Mouse (Mus musculus) thymus, postnatal 14 days (tissue): ENCODE data around the gene Arpc2.
A peak's percentile ranks its signal among the peaks of the same experiment; 100 is the strongest.

ENCODE experiments used
- DNase-seq: peaks from one replicate; pipeline ENCODE4 v3.0.0; 2021

Arpc2 gene

DNA sequence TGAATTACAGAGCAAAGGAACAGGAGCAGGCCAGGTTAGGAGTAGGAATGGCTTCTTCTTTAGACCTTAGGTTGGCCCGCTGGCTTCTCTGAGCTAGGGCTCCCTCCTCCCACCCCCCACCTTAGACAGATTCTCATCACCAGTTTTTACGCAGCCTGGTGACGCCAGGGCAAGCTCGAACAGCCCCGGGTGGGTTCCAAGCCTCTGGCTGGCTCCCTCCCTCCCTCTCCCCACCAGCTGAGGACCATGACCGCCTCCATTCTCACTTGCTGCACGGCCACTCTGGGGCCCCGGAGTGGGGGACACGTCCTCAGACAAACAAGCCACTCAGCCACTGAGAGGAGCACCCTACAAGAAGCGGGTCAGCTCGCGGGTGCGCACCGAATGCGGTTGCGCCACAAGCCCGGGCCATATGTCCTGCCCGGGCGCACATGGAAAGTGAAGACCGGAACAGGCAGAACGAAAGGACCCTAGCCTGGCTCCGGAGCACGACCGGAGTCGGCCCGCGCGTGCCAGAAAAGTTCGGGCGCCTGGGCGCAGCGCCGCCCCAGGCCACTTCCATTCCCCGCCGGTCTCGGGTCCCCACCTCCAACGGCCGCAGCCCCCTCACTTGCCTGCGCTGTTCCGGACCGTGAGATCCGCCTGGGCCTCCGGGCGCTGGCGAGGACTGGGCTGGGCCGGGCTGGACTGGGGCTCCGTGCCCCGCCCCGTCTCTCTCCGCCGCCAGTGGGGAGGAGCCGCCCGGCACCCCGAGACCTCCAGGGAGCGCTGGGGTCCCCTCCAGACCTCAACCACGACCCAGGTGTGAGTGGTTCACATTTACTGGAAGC lies 67.8 kb downstream of the Arpc2 start:
- DNase-seq = peak; percentile 52

DNA sequence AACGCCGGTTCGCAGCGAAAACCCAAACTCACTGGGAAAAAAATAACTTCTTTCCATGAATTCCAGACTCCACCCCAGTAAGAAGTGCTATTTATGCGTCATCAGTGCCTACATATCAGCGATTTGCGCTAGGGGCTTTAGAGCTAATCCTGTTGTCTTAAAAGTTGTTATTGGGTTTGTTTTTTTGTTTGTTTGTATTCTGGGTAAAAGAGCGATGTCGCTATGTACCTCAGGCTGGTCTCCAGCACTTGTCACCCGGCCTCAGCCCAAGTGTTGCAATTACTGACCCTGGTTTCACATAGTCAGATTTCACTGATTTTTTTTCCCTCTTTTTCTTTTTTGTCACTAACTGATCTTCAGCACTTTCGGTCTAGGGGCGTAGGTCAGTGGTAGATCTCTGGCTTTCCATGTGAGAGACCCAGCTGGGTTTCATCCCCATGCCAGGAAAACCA lies 68.5 kb downstream of the Arpc2 start:
- DNase-seq = no peak

DNA sequence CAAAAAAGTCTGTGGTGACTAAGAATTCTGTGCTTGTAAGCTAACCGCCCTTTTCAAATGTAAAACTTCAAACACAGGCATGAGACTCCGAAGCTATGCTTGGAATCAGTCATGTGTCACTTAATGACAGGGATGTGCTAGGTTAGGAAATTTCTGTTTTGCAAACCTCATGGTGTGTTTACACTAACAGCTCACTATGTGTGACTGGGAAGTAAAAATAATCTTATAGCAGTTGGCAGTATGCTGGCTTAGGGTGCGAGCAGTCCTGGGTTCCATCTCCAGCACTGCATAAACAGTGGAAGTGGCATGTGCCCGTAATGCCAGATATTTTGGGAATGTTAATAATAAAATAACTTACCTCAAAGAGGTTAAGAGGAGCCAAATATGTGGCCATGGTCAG lies 69.1 kb downstream of the Arpc2 start:
- no peak for DNase-seq

DNA sequence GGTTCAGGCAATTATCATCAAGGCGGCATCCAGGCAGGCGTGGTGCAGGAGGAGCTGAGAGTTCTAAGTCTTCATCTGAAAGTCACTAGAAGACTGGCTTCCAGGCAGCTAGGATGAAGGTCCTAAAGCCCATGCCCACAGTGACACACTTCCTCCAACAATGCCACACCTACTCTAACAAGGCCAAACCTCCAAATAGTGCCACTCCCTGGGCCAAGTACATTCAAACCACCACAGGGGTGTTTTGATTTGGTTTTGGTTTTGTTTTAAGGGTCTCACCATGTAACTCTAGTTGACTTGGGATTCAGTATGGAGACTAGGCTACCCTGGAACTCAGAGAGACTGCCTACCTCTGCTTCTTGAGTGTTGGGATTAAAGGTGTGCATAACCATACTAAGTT lies 69.6 kb downstream of the Arpc2 start, which contains the start of gene Tmbim1:
Tmbim1 (minus strand) TSS at position 101 of the 400 bp plus-strand sequence.
- no peak for DNase-seq

DNA sequence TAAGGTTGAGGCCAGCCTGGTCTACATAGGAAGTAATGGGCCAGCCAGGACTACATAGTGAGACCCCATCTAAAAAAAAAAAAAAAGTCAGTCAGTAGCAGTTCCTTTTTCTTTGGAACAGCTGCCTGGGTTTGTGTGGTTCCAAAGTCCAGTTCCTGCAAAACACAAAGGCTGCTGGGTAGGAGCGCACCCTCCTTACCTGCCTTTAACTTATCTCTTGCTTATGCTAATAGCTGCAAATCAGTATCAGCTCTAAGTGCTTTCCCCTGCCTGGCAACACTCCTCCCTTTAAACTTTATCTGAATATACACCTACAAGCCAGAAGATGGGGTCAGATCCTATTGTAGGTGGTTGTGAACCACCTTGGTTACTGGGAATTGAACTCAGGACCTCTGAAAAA lies 71.3 kb downstream of the Arpc2 start:
- DNase-seq = no peak

DNA sequence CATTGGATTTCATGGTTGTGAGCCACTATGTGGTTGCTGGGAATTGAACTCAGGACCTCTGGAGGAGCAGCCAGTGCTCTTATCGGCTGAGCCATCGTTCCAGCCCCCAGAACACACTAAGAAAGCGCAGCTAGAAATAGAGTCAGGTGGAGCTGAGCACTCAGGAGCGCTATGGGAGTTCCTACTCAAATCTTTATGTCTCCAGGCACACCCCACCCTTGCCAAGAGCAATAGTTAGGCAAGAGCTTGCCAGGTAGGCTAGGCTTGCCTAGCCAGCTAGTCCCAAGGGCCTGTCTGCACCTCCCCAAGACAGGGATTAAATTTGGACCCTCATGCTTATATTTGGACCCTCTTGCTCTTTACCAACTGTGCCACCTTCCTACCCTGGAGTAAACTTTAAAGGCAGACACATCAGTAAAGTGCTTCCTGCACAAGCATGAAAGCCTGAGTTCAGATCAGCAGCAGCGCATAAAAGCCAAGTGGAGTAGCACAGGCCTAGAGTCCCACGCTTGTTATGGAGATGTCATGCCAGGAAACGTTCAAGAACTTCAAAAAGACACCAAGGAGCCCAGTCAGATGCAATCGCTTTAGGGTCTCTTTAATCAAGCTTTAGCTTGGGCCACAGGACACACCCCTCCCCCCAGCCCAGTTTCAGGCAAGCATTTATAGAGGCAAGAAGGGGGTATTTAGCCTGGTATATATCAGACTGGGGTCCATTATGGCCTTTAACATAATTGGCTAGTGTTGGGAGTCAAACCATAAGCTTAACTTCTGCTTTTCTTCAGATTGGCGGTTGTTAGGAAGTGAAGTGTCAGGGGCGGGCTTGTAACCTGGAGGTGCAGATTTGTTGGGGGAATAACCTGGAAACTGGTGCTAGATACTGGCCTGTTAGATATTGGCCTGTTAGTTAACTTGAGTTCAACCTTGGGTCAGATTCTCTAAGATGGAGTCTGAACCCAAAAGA lies 72.4 kb downstream of the Arpc2 start:
- DNase-seq = no peak

DNA sequence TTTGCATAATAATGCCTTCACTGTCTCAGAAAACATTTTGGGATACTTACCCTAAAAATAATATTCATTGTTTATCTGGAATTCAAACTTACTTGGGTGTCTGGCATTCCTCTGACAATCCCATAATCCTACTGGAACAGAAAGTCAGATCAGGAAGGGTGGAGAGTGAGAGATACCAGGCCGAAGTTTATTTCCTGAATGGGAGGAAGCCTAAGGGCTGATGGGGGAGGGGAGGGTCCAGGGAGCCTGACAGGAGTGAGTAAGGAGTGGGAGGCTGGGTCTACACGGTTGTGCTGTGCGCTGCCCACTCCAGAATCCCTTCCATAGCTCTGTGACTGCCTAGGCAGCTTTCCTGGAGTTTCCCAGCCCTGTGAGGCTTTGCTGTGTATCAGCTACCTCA lies 73.9 kb downstream of the Arpc2 start:
- no peak for DNase-seq

DNA sequence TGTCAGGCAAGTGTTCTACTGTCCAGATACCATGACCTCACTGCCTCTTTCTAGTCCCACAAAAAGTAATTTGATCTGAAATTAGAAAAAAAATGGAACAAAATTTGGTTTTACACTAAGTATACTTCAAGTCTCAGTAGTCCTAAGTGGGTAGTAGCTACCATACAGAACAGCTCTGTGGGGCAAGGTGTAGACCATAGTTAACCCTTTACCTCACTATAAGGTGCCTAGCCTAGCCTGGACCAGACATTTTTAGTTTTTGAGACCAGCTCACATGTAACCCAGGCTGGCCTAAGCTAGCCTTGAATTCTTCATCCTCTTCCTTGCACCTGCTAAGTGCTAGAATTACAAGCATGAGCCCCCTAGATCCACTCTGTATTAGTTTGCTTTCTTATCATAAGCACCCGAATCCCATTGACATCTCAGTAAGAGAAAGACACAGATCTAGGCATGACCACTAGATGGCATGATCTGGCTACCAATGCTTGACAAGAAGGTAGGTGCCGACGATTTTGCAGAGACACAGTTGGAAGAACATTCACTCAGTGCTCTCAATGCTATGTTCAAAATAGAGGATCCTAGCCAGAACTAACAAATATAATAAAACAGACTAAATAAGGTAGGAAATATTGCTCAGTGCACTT lies 77.3 kb downstream of the Arpc2 start:
- DNase-seq = peak; percentile 78

DNA sequence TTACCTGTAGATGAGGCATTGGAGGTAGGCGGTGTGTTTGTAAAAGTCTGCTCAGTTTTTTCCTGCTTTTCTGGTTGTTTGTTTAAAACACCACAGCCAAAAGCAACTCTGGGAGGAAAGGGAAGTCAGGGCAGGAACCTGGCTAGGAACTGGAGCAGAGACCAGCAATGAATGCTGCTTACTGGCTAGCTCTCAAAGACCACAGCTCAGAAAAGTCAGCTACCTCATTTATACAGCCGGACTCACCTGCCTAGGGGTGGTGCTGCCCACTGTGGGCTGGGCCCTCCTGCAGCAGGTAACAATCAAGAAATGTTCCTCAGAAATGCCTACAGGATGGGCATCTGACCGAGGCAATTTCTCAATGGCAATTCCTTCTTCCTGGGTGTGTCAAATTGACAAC lies 78.9 kb downstream of the Arpc2 start:
- no peak for DNase-seq

DNA sequence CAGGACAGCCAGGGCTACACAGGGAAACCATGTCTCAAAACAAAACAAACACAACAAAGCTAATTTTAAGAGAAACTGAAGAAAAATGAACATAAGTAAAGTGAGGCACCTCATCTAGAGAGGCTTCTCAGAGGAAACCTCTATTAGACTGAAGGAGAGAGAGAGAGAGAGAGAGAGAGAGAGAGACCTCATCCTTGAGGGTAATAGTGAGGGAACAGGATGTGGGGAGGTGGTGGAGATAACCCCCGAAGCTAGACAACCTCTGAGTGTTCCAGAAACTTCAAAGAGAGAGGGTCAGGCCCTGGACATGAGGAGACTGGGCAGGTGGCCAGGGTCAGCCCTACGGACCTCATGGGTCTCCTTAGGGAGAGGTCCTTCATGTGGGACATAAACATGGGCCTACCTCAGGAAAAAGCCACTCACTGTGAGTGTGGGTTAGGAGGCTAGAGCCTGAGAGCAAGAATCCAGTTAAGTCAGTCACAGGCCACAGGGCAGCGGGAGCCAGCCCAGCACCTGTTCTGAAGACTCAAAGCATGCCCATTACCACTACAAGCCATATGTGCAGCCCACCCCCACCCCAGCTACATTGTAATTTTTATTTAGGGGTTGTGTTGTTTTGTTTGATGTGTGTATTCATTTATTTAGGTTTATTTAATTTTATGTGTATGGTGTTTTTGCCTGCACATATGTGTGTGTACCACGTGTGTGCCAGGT lies 80.4 kb downstream of the Arpc2 start:
- DNase-seq = no peak
